Mouse (Mus musculus) kidney, embryonic 15.5 days (tissue): Measurements from ENCODE around the gene Khdc1c. TPM values are rescaled to one million over a fixed set of nuclear protein-coding genes. Genes with fewer than 3 reads are reported as not detected.
A peak's percentile ranks its signal among the peaks of the same experiment; 100 is the strongest.
"Not testable (repeated sequence)": the region's sequence is repeated elsewhere in the genome, so short reads cannot be mapped to it uniquely, and the experiment has no call there.

Source experiments
- ATAC-seq: fragments of 200-750 bp; cut with Nextera tagmentation; replicated peaks from 2 replicates; pipeline ENCODE4 v1.8.0; 2017; ENCODE audit warnings: moderate TSS enrichment; ENCODE audit not compliant: low FRiP score
- H3K27ac ChIP-seq: fragments of 300-500 bp; sonication (generic); 2 replicates; pipeline ENCODE4 v1.5.1; 2015; ENCODE audit warnings: mild to moderate bottlenecking, inconsistent platforms
- H3K27me3 ChIP-seq: fragments of 300-500 bp; sonication (generic); 2 replicates; pipeline ENCODE4 v1.6.1; 2015; ENCODE audit warnings: inconsistent platforms
- H3K36me3 ChIP-seq: fragments of 300-500 bp; sonication (generic); 2 replicates; pipeline ENCODE4 v1.6.1; 2015; ENCODE audit warnings: inconsistent platforms
- H3K4me1 ChIP-seq: fragments of 300-500 bp; sonication (generic); 2 replicates; pipeline ENCODE4 v1.6.1; 2015; ENCODE audit warnings: inconsistent platforms
- H3K4me2 ChIP-seq: fragments of 300-500 bp; sonication (generic); 2 replicates; pipeline ENCODE4 v1.6.1; 2015; ENCODE audit warnings: moderate library complexity, mild to moderate bottlenecking, inconsistent platforms
- H3K4me3 ChIP-seq: fragments of 300-500 bp; sonication (generic); replicated peaks from 2 replicates; pipeline ENCODE4 v1.5.1; 2015; ENCODE audit warnings: mild to moderate bottlenecking, inconsistent platforms
- H3K9ac ChIP-seq: fragments of 300-500 bp; sonication (generic); 2 replicates; pipeline ENCODE4 v1.6.1; 2015; ENCODE audit warnings: mild to moderate bottlenecking, inconsistent platforms
- H3K9me3 ChIP-seq: fragments of 300-500 bp; sonication (generic); replicated peaks from 2 replicates; pipeline ENCODE4 v1.6.1; 2016; ENCODE audit warnings: inconsistent platforms
- WGBS: fragments of 180-500 bp; shearing (Covaris S2); methylation state at CpG from one replicate; pipeline ENCODE4 v1.1.7; 2015; ENCODE audit warnings: mixed read lengths; 5-methylcytosine and 5-hydroxymethylcytosine counted together
- polyA plus RNA-seq: library from polyadenylated mRNA; unstranded; fragments of >200 nt; fragmentation: Nextera tagmentation; extraction: Ambion mirVana; gene quantifications from 2 replicates; pipeline ENCODE4 v1.2.1, GENCODE M21; 2015

Khdc1c gene
- not detected in 2 replicates for polyA plus RNA-seq

GRCm38 (mm10) chr1:21368031-21368430 is at the start of gene Khdc1c:
TSS of gene Khdc1c (plus strand) at chr1:21368331.
- 86% methylated on average over 1 of the region's 1 CpGs for WGBS
- not testable (repeated sequence) for H3K36me3 ChIP-seq, H3K4me1 ChIP-seq, H3K9me3 ChIP-seq, H3K27ac ChIP-seq, H3K27me3 ChIP-seq, H3K9ac ChIP-seq, H3K4me2 ChIP-seq, ATAC-seq, H3K4me3 ChIP-seq

DNA sequence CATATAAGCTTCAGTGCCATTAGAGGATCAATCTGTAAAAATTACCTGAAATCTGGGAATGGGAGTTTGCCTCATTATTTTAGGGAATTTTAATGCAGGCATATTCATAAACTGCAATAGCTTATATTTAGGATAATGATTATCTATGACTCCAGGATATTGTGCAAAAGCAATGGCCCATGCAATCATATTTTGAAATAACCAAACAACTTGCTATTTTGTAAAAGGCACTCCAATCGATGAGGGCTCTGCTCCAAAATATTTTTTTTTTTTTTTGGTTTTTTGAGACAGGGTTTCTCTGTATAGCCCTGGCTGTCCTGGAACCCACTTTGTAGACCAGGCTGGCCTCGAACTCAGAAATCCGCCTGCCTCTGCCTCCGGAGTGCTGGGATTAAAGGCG is 47.9 kb upstream of the Khdc1c start:
- H3K4me3 ChIP-seq, H3K27me3 ChIP-seq, ATAC-seq, H3K36me3 ChIP-seq, H3K9ac ChIP-seq, H3K9me3 ChIP-seq, H3K4me1 ChIP-seq, H3K27ac ChIP-seq, H3K4me2 ChIP-seq: not testable (repeated sequence)
- 94% methylated on average over 5 of the region's 5 CpGs for WGBS

- Histone ChIP-seq H3K36me3 (no peaks in the 10 kb centered on the region), H3K27ac (no peak overlapping the region), H3K4me3 (no peak overlapping the region), H3K9ac (no peak overlapping the region), H3K27me3 (no peaks in the 10 kb centered on the region), H3K4me2 (no peak overlapping the region), H3K9me3 (no peaks in the 10 kb centered on the region), H3K4me1 (no peaks in the 10 kb centered on the region)
- ATAC-seq, result no peak
- 88% methylated on average over 1 of the region's 1 CpGs for WGBS
These were observed 46.5 kb upstream of the Khdc1c start for GRCm38 (mm10) chr1:21321656-21322055.

DNA sequence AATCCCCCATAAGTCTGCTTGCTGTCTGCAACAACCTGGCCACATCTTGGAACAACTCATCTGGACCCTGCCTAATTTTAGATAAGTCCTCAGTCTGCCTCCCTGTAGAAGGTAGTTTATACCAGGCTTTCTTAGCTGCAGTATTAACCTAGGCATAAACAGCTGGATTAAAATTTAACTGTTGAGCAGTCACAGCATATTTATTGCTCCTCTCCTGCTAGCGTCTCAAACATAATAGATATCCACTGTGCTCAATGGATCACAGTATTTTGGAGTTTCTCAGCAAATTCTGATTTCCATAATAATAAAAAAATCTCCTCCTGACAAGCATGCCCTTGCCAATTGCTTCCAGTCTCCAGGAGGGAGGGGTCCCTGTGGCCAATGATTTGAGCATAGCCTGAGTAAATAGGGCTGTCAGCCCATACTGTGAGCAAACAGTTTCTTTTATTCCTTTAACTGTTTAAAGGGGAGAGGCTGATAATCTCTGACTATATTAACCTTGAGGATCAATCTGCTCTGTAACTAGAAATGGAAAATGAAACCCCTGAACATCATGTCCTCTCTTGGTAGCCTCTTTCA is 44.0 kb upstream of the Khdc1c start:
- Histone ChIP-seq H3K27me3 (no peaks in the 10 kb centered on the region), H3K36me3 (no peaks in the 10 kb centered on the region), H3K4me3 (no peak overlapping the region), H3K9ac (no peak overlapping the region), H3K4me1 (no peaks in the 10 kb centered on the region), H3K9me3 (no peaks in the 10 kb centered on the region), H3K27ac (no peak overlapping the region), H3K4me2 (no peak overlapping the region)
- 45% methylated on average over 1 of the region's 1 CpGs for WGBS
- no peak for ATAC-seq

GRCm38 (mm10) chr1:21324633-21325032 is 43.5 kb upstream of the Khdc1c start:
- H3K27me3 ChIP-seq, result no peaks in the 10 kb centered on the region
- H3K36me3 ChIP-seq, result no peaks in the 10 kb centered on the region
- H3K4me3 ChIP-seq, result no peak overlapping the region
- no peak for ATAC-seq
- H3K9me3 ChIP-seq, result no peaks in the 10 kb centered on the region
- no peak overlapping the region for H3K9ac ChIP-seq
- H3K4me1 ChIP-seq, result no peaks in the 10 kb centered on the region
- H3K27ac ChIP-seq, result no peak overlapping the region
- 95% methylated on average over 1 of the region's 1 CpGs for WGBS
- no peak overlapping the region for H3K4me2 ChIP-seq

DNA sequence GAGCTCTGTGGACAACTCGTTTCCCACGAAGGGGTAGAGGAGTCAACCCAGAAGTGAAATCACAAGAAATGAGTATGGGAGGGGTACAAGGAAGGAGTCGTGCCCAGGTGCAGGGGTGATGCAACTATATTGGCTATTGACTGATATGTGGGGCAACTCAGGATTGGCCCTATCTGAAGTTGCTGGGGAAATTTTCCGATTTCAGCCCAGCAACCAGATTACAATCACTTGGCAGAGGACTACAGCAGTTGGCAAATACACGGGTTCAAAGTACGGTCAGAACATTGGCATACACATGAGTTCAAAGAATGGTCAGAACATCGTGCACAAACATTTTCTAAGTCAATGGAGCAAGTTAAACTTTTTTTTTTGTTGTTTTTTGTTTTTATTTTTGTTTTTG is 41.4 kb upstream of the Khdc1c start:
- Histone ChIP-seq H3K27me3 (no peaks in the 10 kb centered on the region), H3K36me3 (no peaks in the 10 kb centered on the region), H3K27ac (no peak overlapping the region), H3K4me3 (no peak overlapping the region), H3K4me1 (no peaks in the 10 kb centered on the region), H3K9ac (no peak overlapping the region), H3K9me3 (no peaks in the 10 kb centered on the region), H3K4me2 (no peak overlapping the region)
- 92% methylated on average over 7 of the region's 7 CpGs for WGBS
- no peak for ATAC-seq

GRCm38 (mm10) chr1:21331161-21331560 is 37.0 kb upstream of the Khdc1c start:
- H3K9ac ChIP-seq, H3K36me3 ChIP-seq, H3K9me3 ChIP-seq, H3K27me3 ChIP-seq, H3K4me1 ChIP-seq, H3K4me3 ChIP-seq, ATAC-seq, H3K4me2 ChIP-seq, H3K27ac ChIP-seq: not testable (repeated sequence)

GRCm38 (mm10) chr1:21333222-21333973 is 34.7 kb upstream of the Khdc1c start:
- Histone ChIP-seq H3K9ac (no peak overlapping the region), H3K9me3 (no peaks in the 10 kb centered on the region), H3K27ac (no peak overlapping the region), H3K27me3 (no peaks in the 10 kb centered on the region), H3K36me3 (no peaks in the 10 kb centered on the region), H3K4me3 (no peak overlapping the region), H3K4me1 (no peaks in the 10 kb centered on the region), H3K4me2 (no peak overlapping the region)
- WGBS, result 80% methylated on average over 16 of the region's 16 CpGs
- ATAC-seq, result no peak

- Histone ChIP-seq H3K9me3 (no peaks in the 10 kb centered on the region), H3K4me2 (no peak overlapping the region), H3K27ac (no peak overlapping the region), H3K27me3 (no peaks in the 10 kb centered on the region), H3K4me3 (no peak overlapping the region), H3K36me3 (no peaks in the 10 kb centered on the region), H3K9ac (no peak overlapping the region), H3K4me1 (no peaks in the 10 kb centered on the region)
- ATAC-seq, result no peak
These were observed 32.3 kb upstream of the Khdc1c start for GRCm38 (mm10) chr1:21335836-21336235.

GRCm38 (mm10) chr1:21340745-21341144 is 27.4 kb upstream of the Khdc1c start:
- Histone ChIP-seq H3K4me1 (no peaks in the 10 kb centered on the region), H3K4me3 (no peak overlapping the region), H3K9ac (no peak overlapping the region), H3K27me3 (no peaks in the 10 kb centered on the region), H3K9me3 (no peaks in the 10 kb centered on the region), H3K4me2 (no peak overlapping the region), H3K27ac (no peak overlapping the region), H3K36me3 (no peaks in the 10 kb centered on the region)
- ATAC-seq, result no peak
- 100% methylated on average over 1 of the region's 1 CpGs for WGBS

DNA sequence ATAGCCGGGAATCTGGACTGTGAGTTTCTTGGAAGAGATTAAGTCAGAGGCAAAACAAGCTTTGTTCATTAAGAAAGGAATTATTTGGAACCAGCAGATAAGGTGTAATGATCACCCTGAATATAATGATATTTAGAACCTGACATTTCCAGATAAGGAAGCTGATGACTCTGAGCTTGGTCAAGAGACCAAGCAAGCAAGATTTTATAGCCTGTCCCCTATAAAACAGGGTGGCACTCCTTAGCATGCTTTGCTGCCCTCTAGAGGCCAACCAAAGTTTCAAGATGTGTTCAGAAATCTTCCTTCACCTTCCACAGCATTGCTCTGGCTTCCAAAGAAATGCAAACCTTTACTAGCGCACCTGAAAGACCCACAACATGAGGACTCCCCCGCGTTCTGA is 23.9 kb upstream of the Khdc1c start:
- 68% methylated on average over 4 of the region's 4 CpGs for WGBS
- no peak overlapping the region for H3K9ac ChIP-seq
- no peaks in the 10 kb centered on the region for H3K27me3 ChIP-seq
- H3K9me3 ChIP-seq, result no peaks in the 10 kb centered on the region
- no peak overlapping the region for H3K4me2 ChIP-seq
- ATAC-seq, result 0 out of 2 replicates have a peak, but pooled peaks have one; percentile 33
- no peaks in the 10 kb centered on the region for H3K36me3 ChIP-seq
- H3K4me3 ChIP-seq, result no peak overlapping the region
- H3K27ac ChIP-seq, result no peak overlapping the region
- H3K4me1 ChIP-seq, result no peaks in the 10 kb centered on the region

GRCm38 (mm10) chr1:21344752-21345151 is 23.4 kb upstream of the Khdc1c start:
- WGBS, result 88% methylated on average over 7 of the region's 7 CpGs
- ATAC-seq, result not testable (repeated sequence)

GRCm38 (mm10) chr1:21349341-21349740 is 18.8 kb upstream of the Khdc1c start, which contains the start of gene Khdc1a:
TSS of gene Khdc1a (plus strand) at chr1:21349641.
- no peak for ATAC-seq
- Histone ChIP-seq H3K27me3 (no peaks in the 10 kb centered on the region), H3K4me2 (no peak within 1 kb of the TSS), H3K36me3 (no peaks in the 10 kb centered on the region), H3K9me3 (no peaks in the 10 kb centered on the region), H3K4me3 (no peak within 1 kb of the TSS), H3K4me1 (no peaks in the 10 kb centered on the region), H3K9ac (no peak within 1 kb of the TSS), H3K27ac (no peak within 1 kb of the TSS)
- 68% methylated on average over 2 of the region's 2 CpGs for WGBS

More at GRCm38 (mm10) chr1:21344752-21345151, 23.4 kb upstream of the Khdc1c start:
- H3K4me3 ChIP-seq, H3K36me3 ChIP-seq, H3K9ac ChIP-seq, H3K27me3 ChIP-seq, H3K9me3 ChIP-seq, H3K4me2 ChIP-seq, H3K27ac ChIP-seq, H3K4me1 ChIP-seq: not testable (repeated sequence)
